Mouse (Mus musculus) thymus, adult 18-20 months (tissue): ENCODE measurements around the gene Mgmt.

Experiments
- DNase-seq, 2 experiments: peaks; one replicate each; pipeline ENCODE4 v3.0.0; 2022; ENCODE audit warnings: mixed read lengths in 2 of 2

Mgmt gene

GRCm38 (mm10) chr7:137005293-137005692 lies 110.9 kb downstream of the Mgmt start:
- DNase-seq = no peak

- DNase-seq = no peak
These were observed 113.9 kb downstream of the Mgmt start for GRCm38 (mm10) chr7:137008321-137008720.

DNA sequence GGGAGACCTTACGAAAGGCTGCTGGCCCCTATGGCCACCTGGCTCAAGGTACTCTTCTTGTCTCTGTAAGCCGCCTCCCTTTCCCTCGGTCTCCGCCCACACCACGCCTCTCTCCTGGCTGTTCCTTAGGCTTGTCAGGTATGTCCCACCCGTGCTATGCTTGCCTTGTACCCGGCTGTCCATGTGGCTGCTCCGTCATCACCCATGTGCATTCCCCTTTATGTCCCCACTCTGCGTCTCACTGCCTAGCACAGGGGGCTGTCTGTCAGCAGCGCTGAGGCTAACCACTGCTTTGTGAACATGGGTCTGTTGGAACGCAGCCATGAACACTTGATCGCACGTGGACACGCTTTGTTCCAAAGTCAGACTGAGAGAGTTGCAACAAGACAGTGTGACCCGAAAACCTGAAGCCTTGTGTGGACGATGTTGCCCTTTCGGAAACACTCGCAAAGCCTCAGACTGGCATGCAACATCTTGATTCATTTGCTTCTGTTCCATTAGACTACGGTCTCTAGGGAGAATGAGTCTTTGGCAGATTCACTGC lies 115.4 kb downstream of the Mgmt start:
- DNase-seq = no peak

DNA sequence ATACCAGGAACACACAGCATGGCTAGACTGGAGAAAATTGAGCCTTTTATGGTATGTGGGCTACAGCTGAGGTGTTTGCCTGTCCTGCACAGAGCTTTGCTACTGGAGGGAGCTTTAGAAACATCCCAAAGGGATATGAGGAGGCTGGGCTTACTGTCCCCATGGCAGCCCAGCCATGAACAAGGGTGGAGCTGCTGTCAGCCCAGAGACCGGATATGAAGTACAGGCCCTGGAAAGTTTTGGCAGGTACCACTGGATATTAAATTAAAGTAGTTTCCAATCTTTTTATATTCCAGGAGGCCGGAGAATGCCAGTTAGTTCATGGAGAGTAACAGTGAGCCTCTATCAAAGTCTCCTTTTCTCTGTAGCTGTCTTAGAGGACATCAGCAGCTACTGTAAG lies 116.0 kb downstream of the Mgmt start:
- no peak for DNase-seq

GRCm38 (mm10) chr7:137012687-137013086 lies 118.3 kb downstream of the Mgmt start:
- DNase-seq = no peak

GRCm38 (mm10) chr7:137013433-137013832 lies 119.0 kb downstream of the Mgmt start:
- DNase-seq = no peak

GRCm38 (mm10) chr7:137018614-137019013 lies 124.2 kb downstream of the Mgmt start:
- no peak for DNase-seq

DNA sequence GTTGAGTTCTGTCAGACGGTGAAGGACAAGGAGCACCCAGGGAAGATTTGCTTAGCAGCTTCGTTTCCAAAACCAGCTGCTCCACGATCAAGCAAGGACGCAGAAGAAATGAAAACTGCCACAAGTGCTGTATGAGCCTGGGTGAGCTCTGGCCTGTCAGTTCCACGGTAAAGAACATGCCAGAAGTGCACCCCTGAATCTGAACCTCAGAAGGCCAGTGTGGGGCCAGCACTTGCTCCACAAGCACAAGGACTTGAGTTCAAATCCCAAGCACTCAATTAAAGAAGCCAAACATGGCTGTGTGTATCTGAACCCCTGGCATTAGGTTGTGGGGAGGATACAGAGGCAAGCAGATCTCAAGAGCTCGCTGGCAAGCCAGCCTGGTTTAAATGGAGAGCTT lies 125.8 kb downstream of the Mgmt start:
- no peak for DNase-seq

- no peak for DNase-seq
These were observed 136.4 kb downstream of the Mgmt start for GRCm38 (mm10) chr7:137030789-137031188.

DNA sequence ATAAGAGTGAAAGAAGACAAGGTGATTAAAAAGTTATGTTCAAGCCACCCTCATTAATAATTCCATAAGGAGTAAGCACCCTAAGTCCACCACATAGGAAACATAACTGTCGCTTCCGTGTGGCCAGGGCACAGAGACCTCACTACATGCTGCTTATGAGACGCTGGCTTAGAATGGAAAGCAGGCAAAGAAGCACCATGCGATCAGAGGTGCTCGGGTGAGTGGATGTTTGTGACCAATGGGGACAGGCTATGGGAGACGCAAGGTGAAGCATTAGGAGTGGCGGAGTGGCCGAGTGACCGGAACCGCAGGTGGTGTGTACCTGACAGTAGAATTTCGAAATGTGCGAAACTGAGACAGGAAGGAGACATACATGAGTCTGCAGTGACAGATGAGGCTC lies 138.8 kb downstream of the Mgmt start:
- DNase-seq = no peak

DNA sequence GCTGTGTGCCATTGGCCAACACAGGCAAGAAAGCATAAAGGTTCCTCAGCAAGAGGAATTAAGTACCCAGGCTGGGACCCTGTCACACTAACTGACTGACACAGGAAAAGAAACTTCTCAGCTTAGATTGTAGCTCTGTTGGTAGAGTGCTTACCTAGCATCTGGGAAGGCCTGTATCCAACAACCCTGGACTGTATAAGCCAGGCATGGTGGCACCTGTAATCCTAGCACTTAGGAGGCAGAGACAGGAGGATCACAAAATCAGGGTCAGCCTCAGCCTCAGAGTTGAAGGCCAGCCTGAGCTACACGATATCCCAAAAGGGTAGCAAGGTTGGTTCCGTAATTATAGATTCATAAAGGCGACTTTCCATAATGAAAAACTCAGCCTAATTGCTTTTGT lies 140.6 kb downstream of the Mgmt start:
- no peak for DNase-seq

- no peak for DNase-seq
These were observed 141.5 kb downstream of the Mgmt start for GRCm38 (mm10) chr7:137035916-137036315.

DNA sequence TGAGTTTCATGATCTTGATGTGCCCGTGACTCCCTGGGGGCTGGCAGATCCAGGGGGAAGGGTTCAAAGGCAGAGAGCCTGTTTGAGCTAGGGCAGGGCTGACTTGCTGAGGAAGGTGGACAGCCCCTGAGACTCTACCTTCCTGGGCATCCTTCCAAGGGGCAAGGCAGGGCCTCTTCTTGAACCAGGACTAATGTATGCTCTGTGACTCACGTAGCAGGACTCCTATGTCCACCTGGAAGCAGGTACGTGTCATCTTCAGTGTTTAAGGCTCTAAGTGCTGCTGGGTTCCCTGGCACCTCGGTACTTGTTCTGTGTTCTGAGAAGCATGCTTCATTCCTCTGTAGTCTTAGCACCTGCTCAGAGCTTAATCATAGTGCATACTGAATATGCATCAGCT lies 143.1 kb downstream of the Mgmt start:
- DNase-seq = no peak

DNA sequence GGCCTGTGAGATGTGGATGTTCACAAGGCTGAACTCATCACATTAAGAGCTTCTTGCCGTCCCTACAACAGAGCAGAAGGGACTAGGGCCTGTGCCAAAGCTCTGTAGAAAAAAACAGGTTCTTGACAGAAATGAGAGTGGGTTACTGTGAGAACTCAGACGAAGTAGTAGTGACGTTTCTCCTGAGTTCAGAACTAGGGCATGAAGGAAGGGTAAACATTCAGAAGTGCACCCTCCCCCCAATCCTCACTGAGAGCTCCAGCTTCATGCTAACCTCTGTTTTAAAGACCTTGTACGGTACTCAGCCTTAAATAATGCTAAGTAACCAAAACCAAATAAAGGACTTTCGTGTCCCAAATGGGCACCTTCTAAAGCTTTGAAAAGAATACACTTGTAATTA lies 143.5 kb downstream of the Mgmt start:
- no peak for DNase-seq

GRCm38 (mm10) chr7:137038311-137038945 lies 144.0 kb downstream of the Mgmt start:
- no peak for DNase-seq

- no peak for DNase-seq
These were observed 144.5 kb downstream of the Mgmt start for GRCm38 (mm10) chr7:137038946-137039320.

DNA sequence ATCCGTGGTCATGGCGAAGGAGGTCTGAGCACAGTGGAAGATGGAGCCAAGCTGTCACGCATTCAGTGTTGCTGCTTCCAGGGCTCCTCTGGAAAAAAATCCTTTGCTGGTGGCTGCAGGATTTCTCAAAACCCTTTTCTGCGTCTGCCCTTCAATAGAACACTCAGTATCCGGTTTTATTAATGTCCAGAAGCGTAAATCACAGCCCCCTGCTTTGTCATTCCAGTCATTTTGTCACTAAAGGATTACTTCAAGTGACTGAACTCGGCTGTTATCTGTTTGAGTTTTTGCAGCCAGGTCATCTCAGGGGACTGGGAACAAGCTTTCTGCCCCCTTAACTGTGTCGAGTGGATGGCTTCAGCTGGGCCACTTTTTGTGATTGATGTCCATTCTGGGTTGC lies 146.2 kb downstream of the Mgmt start:
- DNase-seq = no peak

GRCm38 (mm10) chr7:137046891-137047290 lies 152.5 kb downstream of the Mgmt start:
- no peak for DNase-seq

DNA sequence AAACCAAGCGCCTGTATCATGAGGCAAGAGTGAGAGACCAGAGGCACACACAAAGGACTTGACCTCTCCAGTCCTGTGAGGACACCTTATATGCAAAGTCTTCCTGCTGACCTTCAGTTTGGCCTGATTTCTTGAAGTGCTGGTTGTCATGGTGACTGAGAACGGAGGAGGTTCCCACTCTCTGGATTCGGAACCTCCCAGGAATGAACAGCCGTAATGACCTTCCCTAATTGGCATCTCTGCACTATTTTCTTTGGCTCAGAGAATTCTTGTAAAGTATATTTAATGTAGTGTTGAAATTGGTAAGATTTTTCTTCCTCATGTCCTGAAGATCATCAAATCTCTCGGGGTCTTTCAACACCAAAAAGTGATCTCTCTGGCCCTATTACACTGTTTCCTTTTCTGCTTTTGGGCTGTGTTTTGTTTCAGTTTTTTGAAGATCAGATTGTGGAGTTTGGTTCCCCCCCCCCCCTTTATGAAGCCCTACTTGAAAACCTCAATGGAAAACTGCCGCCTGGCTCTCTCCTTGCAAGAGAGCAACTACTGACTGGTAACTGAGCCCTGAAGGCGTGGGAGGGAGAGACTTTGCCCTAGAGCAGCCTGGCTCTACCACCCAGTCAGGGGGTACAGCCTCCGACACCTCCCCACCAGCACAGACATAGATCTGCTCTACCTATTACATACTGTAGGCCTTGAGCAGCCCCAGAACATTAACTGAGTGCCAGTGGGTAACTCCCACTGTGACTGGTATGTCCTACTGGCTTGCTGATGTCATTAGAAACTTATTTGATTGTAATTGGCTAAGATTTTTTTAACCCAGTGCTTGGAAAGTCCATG lies 153.9 kb downstream of the Mgmt start:
- DNase-seq = no peak

GRCm38 (mm10) chr7:137054343-137054742 lies 159.9 kb downstream of the Mgmt start:
- no peak for DNase-seq

- DNase-seq = no peak
These were observed 161.7 kb downstream of the Mgmt start for GRCm38 (mm10) chr7:137056126-137056525.

DNA sequence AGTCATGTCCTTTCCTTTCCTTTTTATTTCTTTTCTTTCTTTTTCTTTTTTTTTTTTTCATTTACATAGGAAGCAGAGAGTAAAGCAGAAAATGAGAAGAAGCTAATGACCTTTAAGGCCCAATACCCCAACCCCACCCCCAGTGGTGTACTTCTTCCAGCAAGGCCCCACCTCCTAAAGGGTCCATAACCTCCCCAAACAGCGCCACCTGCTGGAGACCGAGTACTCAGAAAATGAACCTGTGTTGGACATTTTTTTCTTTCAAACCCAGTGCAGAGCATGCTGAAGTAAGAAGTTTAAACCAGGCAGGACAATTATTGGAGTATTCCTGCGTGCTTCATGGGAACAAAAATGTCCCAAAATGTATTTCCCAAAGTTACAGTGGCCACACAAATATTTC lies 166.1 kb downstream of the Mgmt start:
- DNase-seq = no peak

GRCm38 (mm10) chr7:137061109-137061508 lies 166.7 kb downstream of the Mgmt start:
- no peak for DNase-seq

DNA sequence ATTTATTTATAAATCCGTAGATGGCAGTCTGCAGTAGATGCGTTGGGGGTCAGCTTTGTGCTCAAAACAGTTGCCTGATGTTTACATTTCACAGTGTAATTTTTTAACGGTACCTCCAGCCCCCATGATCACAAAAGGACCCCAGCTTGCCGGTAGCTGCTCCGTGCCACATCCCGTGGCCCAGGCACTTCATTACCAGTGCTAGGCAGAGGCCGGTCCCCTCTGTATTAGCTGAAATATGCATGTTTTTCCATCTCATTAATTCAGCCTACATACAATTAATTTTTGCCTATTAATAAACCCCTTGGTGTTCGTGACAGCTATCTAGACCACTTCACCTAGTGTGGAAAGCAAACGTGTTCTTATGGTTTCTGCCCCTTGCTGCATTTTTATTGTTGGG lies 169.8 kb downstream of the Mgmt start:
- DNase-seq = no peak
